Mouse (Mus musculus): Measurements from ENCODE around the gene Scly. TPM values are rescaled to one million over a fixed set of nuclear protein-coding genes. Genes with fewer than 3 reads are reported as not detected.

Gene Scly
- polyA plus RNA-seq, 1 experiment from 2014 or later, result 15.3 TPM

DNA sequence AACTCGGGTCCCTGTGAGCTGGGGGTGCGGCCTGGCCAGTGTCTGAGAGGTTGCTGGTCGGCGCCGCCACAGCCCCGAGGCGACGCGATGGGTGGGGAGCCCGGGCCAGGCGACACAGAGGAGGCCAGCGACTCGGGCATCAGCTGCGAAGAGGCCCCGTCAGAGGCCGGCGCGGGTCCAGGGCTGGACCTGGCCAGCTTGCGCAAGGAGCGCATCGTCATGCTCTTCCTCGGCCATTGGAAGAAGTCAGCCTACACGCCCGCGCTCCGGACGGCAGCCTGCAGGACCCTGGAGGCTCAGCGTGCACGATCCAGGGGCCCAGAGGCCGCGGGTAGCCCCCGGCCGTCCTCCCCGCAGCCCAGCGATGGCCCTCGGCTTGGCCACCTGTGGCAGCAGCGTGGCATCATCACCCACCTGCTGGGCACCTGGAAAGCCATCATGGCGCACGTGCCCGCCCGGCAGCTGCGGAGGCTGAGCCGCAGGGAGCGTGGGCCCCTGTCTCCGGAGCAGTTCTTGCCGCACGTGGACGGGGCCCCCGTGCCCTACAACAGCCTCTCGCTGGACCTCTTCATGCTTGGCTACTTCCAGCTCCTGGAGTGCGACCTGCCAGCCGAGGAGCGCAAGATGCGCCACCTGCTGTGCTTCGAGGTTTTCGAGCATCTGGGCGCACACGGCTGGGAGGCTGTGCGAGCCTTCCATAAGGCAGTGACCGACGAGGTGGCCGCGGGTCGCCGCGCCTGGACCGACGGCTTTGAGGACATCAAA, 47.0 kb downstream of the Scly start:
- peak overlapping the region; percentile 27 for H3K4me3 ChIP-seq (ENCODE audit: low read length)
- no peak overlapping the region for H3K27ac ChIP-seq (ENCODE audit: low read depth, low read length)
- H3K36me3 ChIP-seq (ENCODE audit: control insufficient read depth, insufficient read depth, low read length), result no peaks in the 10 kb centered on the region
- peak; percentile 74; the same call in 1 of the 2 replicates for ATAC-seq (ENCODE audit: low FRiP score, low TSS enrichment)
- no peaks in the 10 kb centered on the region for H3K9me3 ChIP-seq (ENCODE audit: control insufficient read depth, low read length)
- H3K27me3 ChIP-seq (ENCODE audit: control insufficient read depth, insufficient read depth, low read length), result peaks cover 40% of the 10 kb centered on the region
- H3K4me1 ChIP-seq (ENCODE audit: control insufficient read depth, insufficient read depth, low read length), result no peaks in the 10 kb centered on the region
- H3K9ac ChIP-seq (ENCODE audit: low read depth, low read length), result no peak overlapping the region; the same call in 1 of the 2 replicates
- 6% methylated on average over 66 of the region's 68 CpGs for WGBS
- H3K4me2 ChIP-seq (replicated peaks; ENCODE audit: low read depth, low read length), result peak overlapping the region; percentile 40

DNA sequence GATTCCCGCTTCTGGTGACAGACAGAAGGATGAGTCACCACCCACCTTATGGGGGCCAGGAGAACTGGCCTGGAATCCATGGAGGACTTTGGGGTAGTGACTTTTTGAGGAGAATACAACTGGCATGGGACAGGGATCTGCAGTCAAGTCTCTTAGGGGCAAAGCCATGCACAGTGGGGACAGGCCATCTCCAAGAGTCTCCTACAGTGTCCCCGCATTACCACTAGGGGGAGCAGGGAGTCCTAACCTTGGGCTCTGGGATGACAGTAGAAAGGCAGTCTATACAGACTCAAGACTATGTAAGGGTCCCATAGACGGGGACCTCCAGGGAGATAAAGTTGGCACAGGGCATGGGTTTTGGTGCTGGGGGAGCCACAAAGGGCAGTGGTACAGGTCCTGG, 48.8 kb downstream of the Scly start:
- WGBS, result 34% methylated on average over 3 of the region's 3 CpGs
- no peak overlapping the region for H3K4me3 ChIP-seq (ENCODE audit: low read length)
- H3K4me1 ChIP-seq (ENCODE audit: control insufficient read depth, insufficient read depth, low read length), result no peaks in the 10 kb centered on the region
- peaks cover 40% of the 10 kb centered on the region for H3K27me3 ChIP-seq (ENCODE audit: control insufficient read depth, insufficient read depth, low read length)
- H3K9me3 ChIP-seq (ENCODE audit: control insufficient read depth, low read length), result no peaks in the 10 kb centered on the region
- H3K36me3 ChIP-seq (ENCODE audit: control insufficient read depth, insufficient read depth, low read length), result no peaks in the 10 kb centered on the region
- ATAC-seq (ENCODE audit: low FRiP score, low TSS enrichment), result peak; percentile 81
- no peak overlapping the region for H3K4me2 ChIP-seq (replicated peaks; ENCODE audit: low read depth, low read length)
- H3K27ac ChIP-seq (ENCODE audit: low read depth, low read length), result no peak overlapping the region
- no peak overlapping the region for H3K9ac ChIP-seq (ENCODE audit: low read depth, low read length)

DNA sequence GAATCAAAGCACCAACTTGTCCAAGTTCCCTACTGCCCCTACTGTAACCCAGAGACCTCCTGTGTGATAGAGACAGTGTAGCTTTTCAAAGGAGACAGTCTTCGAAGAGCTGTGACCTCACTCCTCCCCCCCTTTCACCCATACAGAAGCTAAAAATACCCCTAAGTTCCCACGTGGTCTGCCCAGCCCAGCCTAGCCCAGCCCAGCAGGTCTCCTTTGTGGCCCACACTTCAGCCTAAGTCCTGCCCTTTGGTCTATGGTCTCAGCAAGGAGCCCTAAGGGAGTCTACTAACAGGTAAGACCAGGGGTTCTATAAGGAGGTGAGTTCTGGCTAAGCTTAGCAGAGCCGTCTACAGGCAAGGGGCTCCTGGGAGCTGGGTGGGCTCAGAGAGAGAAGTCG, 52.7 kb downstream of the Scly start, which contains the start of gene Klhl30:
TSS of gene Klhl30 (plus strand) at position 176 of the 400 bp plus-strand sequence.
- Histone ChIP-seq H3K4me3 (ENCODE audit: low read length) (no peak within 1 kb of the TSS), H3K4me2 (replicated peaks; ENCODE audit: low read depth, low read length) (no peak within 1 kb of the TSS), H3K27me3 (ENCODE audit: control insufficient read depth, insufficient read depth, low read length) (peaks cover 13% of the 10 kb centered on the region), H3K4me1 (ENCODE audit: control insufficient read depth, insufficient read depth, low read length) (no peaks in the 10 kb centered on the region), H3K36me3 (ENCODE audit: control insufficient read depth, insufficient read depth, low read length) (no peaks in the 10 kb centered on the region), H3K9me3 (ENCODE audit: control insufficient read depth, low read length) (no peaks in the 10 kb centered on the region), H3K9ac (ENCODE audit: low read depth, low read length) (no peak within 1 kb of the TSS), H3K27ac (ENCODE audit: low read depth, low read length) (no peak within 1 kb of the TSS)
- ATAC-seq (ENCODE audit: low FRiP score, low TSS enrichment), result no peak
- 61% methylated on average over 4 of the region's 4 CpGs for WGBS

DNA sequence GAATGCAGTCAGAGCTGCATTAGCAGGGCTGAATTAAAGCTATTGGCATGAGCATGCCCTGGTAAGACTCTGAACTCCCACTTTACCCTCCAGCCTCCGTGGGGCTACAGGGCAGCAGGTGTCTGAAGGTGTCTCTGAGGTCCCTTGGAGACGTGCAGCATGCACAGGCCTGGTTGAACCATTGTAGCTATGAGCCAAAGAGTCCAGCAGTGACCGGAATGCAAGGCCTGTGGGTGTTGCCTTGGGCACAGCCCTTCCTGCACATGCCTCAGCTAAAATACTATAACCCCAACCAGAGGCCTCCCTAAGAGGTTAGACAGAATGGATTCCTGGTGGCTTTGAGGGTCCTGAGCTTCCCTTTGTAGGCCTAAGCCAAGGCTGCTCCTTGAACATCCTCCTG, 53.1 kb downstream of the Scly start:
- no peaks in the 10 kb centered on the region for H3K4me1 ChIP-seq (ENCODE audit: control insufficient read depth, insufficient read depth, low read length)
- peaks cover 8% of the 10 kb centered on the region for H3K27me3 ChIP-seq (ENCODE audit: control insufficient read depth, insufficient read depth, low read length)
- H3K4me3 ChIP-seq (ENCODE audit: low read length), result no peak overlapping the region
- no peak for ATAC-seq (ENCODE audit: low FRiP score, low TSS enrichment)
- no peak overlapping the region for H3K9ac ChIP-seq (ENCODE audit: low read depth, low read length)
- H3K9me3 ChIP-seq (ENCODE audit: control insufficient read depth, low read length), result no peaks in the 10 kb centered on the region
- H3K4me2 ChIP-seq (replicated peaks; ENCODE audit: low read depth, low read length), result no peak overlapping the region
- H3K36me3 ChIP-seq (ENCODE audit: control insufficient read depth, insufficient read depth, low read length), result no peaks in the 10 kb centered on the region
- H3K27ac ChIP-seq (ENCODE audit: low read depth, low read length), result no peak overlapping the region
- 67% methylated on average over 3 of the region's 3 CpGs for WGBS

DNA sequence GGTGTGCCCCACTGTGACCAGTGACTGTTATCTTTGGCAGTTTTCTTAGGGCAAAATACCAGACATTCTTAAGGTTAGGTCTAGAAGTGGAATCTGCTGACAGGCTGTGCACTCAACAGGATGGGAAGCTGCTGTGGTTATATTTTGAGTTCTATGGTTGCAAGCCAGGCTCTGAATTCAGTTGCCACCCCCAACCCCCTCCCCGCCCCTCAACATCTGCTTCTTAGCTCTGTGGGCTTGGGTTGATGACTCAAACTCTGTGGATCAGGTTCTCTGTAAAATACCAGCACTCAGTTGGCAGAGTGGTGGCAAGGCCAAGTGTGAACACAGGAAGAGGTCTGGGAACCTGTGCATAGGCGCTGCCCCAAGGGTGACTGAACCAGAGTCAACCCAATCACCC, 54.1 kb downstream of the Scly start:
- no peak overlapping the region for H3K4me2 ChIP-seq (replicated peaks; ENCODE audit: low read depth, low read length)
- H3K9ac ChIP-seq (ENCODE audit: low read depth, low read length), result no peak overlapping the region
- H3K27me3 ChIP-seq (ENCODE audit: control insufficient read depth, insufficient read depth, low read length), result no peaks in the 10 kb centered on the region
- H3K36me3 ChIP-seq (ENCODE audit: control insufficient read depth, insufficient read depth, low read length), result no peaks in the 10 kb centered on the region
- H3K27ac ChIP-seq (ENCODE audit: low read depth, low read length), result no peak overlapping the region
- H3K4me1 ChIP-seq (ENCODE audit: control insufficient read depth, insufficient read depth, low read length), result no peaks in the 10 kb centered on the region
- no peaks in the 10 kb centered on the region for H3K9me3 ChIP-seq (ENCODE audit: control insufficient read depth, low read length)
- H3K4me3 ChIP-seq (ENCODE audit: low read length), result no peak overlapping the region
- ATAC-seq (ENCODE audit: low FRiP score, low TSS enrichment), result no peak
- 85% methylated on average over 2 of the region's 2 CpGs for WGBS

DNA sequence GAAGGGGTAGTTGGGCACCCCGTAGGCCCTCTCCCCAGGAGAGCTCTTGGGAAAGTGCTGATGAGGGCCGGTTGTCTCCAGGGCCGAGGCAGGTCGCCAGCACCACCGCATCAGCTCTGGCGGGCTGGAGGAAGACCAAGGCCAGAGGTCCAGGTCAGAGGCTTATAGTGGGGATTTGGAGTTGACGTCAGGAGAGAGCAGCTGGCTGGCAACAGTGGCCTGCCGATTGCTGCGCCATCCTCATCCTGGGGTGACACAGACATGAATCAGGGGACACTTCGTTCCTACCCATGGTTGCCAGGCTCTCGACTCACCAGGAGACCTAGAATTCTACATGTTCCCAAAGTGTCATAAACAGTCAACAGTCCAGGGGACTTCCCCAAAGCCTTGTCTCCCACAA, 58.0 kb downstream of the Scly start:
- H3K27me3 ChIP-seq (ENCODE audit: control insufficient read depth, insufficient read depth, low read length), result no peaks in the 10 kb centered on the region
- 83% methylated on average over 11 of the region's 11 CpGs for WGBS
- no peak overlapping the region for H3K4me2 ChIP-seq (replicated peaks; ENCODE audit: low read depth, low read length)
- no peak for ATAC-seq (ENCODE audit: low FRiP score, low TSS enrichment)
- H3K4me3 ChIP-seq (ENCODE audit: low read length), result no peak overlapping the region
- H3K27ac ChIP-seq (ENCODE audit: low read depth, low read length), result no peak overlapping the region
- H3K4me1 ChIP-seq (ENCODE audit: control insufficient read depth, insufficient read depth, low read length), result no peaks in the 10 kb centered on the region
- H3K36me3 ChIP-seq (ENCODE audit: control insufficient read depth, insufficient read depth, low read length), result no peaks in the 10 kb centered on the region
- no peak overlapping the region for H3K9ac ChIP-seq (ENCODE audit: low read depth, low read length)
- H3K9me3 ChIP-seq (ENCODE audit: control insufficient read depth, low read length), result no peaks in the 10 kb centered on the region

DNA sequence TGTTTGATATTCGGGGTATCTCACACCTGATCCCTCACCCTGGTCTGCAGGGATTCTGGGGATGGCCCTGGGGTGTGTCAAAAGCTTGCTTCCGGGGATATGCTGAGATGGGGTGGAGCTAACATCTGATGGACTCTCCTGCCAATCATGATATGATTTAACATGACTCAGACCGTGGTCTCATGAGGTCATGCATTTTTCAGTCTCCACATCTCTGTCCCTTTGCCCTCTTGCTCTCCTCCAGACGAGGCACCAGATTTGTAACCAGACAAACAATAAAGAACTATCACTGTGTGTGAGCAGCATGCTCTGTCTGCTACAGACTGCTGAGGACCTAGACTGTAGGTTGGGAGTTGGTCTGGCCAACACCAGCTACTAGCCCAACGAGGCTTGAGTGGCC, 64.0 kb downstream of the Scly start:
- Histone ChIP-seq H3K4me2 (replicated peaks; ENCODE audit: low read depth, low read length) (no peak overlapping the region), H3K9me3 (ENCODE audit: control insufficient read depth, low read length) (peaks cover 2% of the 10 kb centered on the region; the same call in 1 of the 2 replicates), H3K9ac (ENCODE audit: low read depth, low read length) (no peak overlapping the region), H3K27me3 (ENCODE audit: control insufficient read depth, insufficient read depth, low read length) (no peaks in the 10 kb centered on the region), H3K27ac (ENCODE audit: low read depth, low read length) (no peak overlapping the region), H3K36me3 (ENCODE audit: control insufficient read depth, insufficient read depth, low read length) (no peaks in the 10 kb centered on the region), H3K4me1 (ENCODE audit: control insufficient read depth, insufficient read depth, low read length) (no peaks in the 10 kb centered on the region), H3K4me3 (ENCODE audit: low read length) (no peak overlapping the region)
- 82% methylated on average over 5 of the region's 5 CpGs for WGBS
- ATAC-seq (ENCODE audit: low FRiP score, low TSS enrichment), result no peak

DNA sequence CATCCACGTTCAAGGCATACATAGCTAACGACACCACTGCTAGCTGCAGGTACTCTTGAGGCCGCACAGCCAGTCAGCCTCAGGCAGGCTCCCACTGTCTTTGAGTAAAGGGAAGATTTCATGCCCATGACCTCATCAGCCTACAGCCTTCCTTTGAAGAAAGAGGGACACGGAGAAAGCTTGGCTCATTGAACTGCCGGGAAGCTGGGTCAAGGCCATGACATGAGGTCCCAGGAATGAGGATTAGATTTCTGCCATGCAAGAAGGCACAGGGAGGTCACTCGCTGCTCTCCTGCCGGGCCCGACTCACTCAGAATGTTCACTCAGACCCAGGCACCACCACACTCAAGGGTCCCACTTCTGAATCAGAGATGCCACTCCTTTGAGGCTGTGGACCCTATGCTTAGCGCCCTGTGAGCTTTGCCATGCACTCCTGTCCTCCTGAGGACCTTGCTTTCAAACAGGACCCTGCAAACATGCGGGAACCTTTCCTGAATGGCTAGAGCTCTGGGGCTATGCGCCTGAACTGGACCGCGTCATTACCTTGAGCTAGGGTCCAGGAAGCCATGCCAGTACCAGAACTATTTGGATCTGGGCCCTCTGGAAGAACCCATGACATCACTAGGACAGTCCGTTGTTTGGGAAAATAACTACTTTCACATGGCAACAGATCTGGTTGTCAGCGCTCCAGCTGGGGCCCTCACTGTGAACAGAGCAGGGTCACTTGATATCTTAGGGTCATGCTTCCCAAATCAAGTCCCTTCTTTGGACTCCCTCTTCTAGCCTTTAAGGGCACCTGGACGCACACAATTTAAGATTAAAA, 66.9 kb downstream of the Scly start:
- ATAC-seq (ENCODE audit: low FRiP score, low TSS enrichment), result no peak
- WGBS, result 72% methylated on average over 16 of the region's 16 CpGs
- H3K9ac ChIP-seq (ENCODE audit: low read depth, low read length), result no peak overlapping the region
- H3K9me3 ChIP-seq (ENCODE audit: control insufficient read depth, low read length), result peaks cover 2% of the 10 kb centered on the region; the same call in 1 of the 2 replicates
- H3K4me1 ChIP-seq (ENCODE audit: control insufficient read depth, insufficient read depth, low read length), result no peaks in the 10 kb centered on the region
- no peak overlapping the region for H3K4me2 ChIP-seq (replicated peaks; ENCODE audit: low read depth, low read length)
- H3K27ac ChIP-seq (ENCODE audit: low read depth, low read length), result no peak overlapping the region
- H3K36me3 ChIP-seq (ENCODE audit: control insufficient read depth, insufficient read depth, low read length), result peaks cover 2% of the 10 kb centered on the region; the same call in 1 of the 2 replicates
- H3K27me3 ChIP-seq (ENCODE audit: control insufficient read depth, insufficient read depth, low read length), result no peaks in the 10 kb centered on the region
- no peak overlapping the region for H3K4me3 ChIP-seq (ENCODE audit: low read length)

DNA sequence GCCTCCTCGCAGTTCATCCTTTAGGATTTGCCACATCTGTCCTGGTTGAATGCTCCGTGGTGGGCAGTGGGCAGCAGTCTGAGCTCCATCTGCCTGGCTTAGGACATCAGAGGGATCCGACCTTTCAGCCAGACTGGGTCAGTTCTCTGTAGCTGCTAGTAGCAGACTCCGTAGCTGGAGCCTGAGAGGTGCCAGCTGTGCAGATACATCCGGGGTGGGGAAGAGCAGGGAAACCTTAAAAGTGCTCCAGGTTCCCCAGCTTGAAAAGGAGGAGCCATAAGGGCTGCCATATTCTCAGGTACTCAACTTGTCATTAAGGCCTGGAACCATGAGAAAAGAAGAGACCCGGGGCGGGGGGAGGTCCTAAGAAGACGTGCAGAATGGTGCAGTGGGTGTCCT, 67.7 kb downstream of the Scly start:
- 20% methylated on average over 8 of the region's 8 CpGs for WGBS
- peak overlapping the region; percentile 95 for H3K4me2 ChIP-seq (replicated peaks; ENCODE audit: low read depth, low read length)
- no peaks in the 10 kb centered on the region for H3K4me1 ChIP-seq (ENCODE audit: control insufficient read depth, insufficient read depth, low read length)
- H3K27ac ChIP-seq (ENCODE audit: low read depth, low read length), result no peak overlapping the region
- H3K27me3 ChIP-seq (ENCODE audit: control insufficient read depth, insufficient read depth, low read length), result no peaks in the 10 kb centered on the region
- peaks cover 2% of the 10 kb centered on the region; the same call in 1 of the 2 replicates for H3K9me3 ChIP-seq (ENCODE audit: control insufficient read depth, low read length)
- ATAC-seq (ENCODE audit: low FRiP score, low TSS enrichment), result peak; percentile 6
- peak overlapping the region; percentile 48 for H3K4me3 ChIP-seq (ENCODE audit: low read length)
- peaks cover 8% of the 10 kb centered on the region; the same call in 1 of the 2 replicates for H3K36me3 ChIP-seq (ENCODE audit: control insufficient read depth, insufficient read depth, low read length)
- H3K9ac ChIP-seq (ENCODE audit: low read depth, low read length), result peak overlapping the region; percentile 65; the same call in 1 of the 2 replicates

Data from kidney, embryonic 14.5 days (tissue).